Mouse (Mus musculus): ENCODE results near the gene Tbc1d15. TPM values are rescaled to one million over a fixed set of nuclear protein-coding genes. Genes with fewer than 3 reads are reported as not detected.
"Not testable (repeated sequence)": the region's sequence is repeated elsewhere in the genome, so short reads cannot be mapped to it uniquely, and the experiment has no call there.

The Tbc1d15 gene
- polyA plus RNA-seq, 1 experiment from 2014 or later, result 49.5 TPM

GRCm38 (mm10) chr10:115184697-115185096 lies 66.6 kb downstream of the Tbc1d15 start, which contains the start of gene Tph2:
TSS of gene Tph2 (minus strand) at chr10:115185022.
- WGBS, result 6% methylated on average over 9 of the region's 9 CpGs
- no peaks in the 10 kb centered on the region for H3K9me3 ChIP-seq
- no peaks in the 10 kb centered on the region for H3K36me3 ChIP-seq
- no peak within 1 kb of the TSS for H3K27ac ChIP-seq
- peak; percentile 54; the same call in 1 of the 2 replicates for ATAC-seq (ENCODE audit: low FRiP score, low read depth)
- H3K27me3 ChIP-seq (replicated peaks), result no peaks in the 10 kb centered on the region
- no peak within 1 kb of the TSS for H3K4me3 ChIP-seq
- H3K4me1 ChIP-seq, result no peaks in the 10 kb centered on the region
- peak within 1 kb of the TSS; percentile 18; the same call in 1 of the 2 replicates for H3K4me2 ChIP-seq (replicated peaks)
- no peak within 1 kb of the TSS for H3K9ac ChIP-seq

GRCm38 (mm10) chr10:115181034-115181433 lies 70.2 kb downstream of the Tbc1d15 start:
- 47% methylated on average over 3 of the region's 3 CpGs for WGBS
- no peak overlapping the region for H3K27ac ChIP-seq

GRCm38 (mm10) chr10:115178019-115178418 lies 73.2 kb downstream of the Tbc1d15 start:
- not testable (repeated sequence) for H3K27me3 ChIP-seq (replicated peaks); H3K4me3 ChIP-seq; H3K9me3 ChIP-seq; H3K4me2 ChIP-seq (replicated peaks); H3K9ac ChIP-seq; H3K27ac ChIP-seq; H3K4me1 ChIP-seq; ATAC-seq (ENCODE audit: low FRiP score, low read depth); H3K36me3 ChIP-seq
- WGBS, result 67% methylated on average over 6 of the region's 6 CpGs

More at GRCm38 (mm10) chr10:115181034-115181433, 70.2 kb downstream of the Tbc1d15 start:
- Histone ChIP-seq H3K4me2 (replicated peaks) (no peak overlapping the region), H3K27me3 (replicated peaks) (no peaks in the 10 kb centered on the region), H3K4me3 (no peak overlapping the region), H3K9ac (no peak overlapping the region), H3K9me3 (no peaks in the 10 kb centered on the region), H3K36me3 (no peaks in the 10 kb centered on the region), H3K4me1 (no peaks in the 10 kb centered on the region)
- ATAC-seq (ENCODE audit: low FRiP score, low read depth), result peak; percentile 49; the same call in 1 of the 2 replicates

GRCm38 (mm10) chr10:115175591-115175991 lies 75.7 kb downstream of the Tbc1d15 start:
- ATAC-seq (ENCODE audit: low FRiP score, low read depth), result no peak
- Histone ChIP-seq H3K4me1 (peaks cover 7% of the 10 kb centered on the region; the same call in 1 of the 2 replicates), H3K4me3 (no peak overlapping the region), H3K27me3 (replicated peaks) (no peaks in the 10 kb centered on the region), H3K27ac (no peak overlapping the region), H3K9ac (no peak overlapping the region), H3K36me3 (no peaks in the 10 kb centered on the region), H3K4me2 (replicated peaks) (0 out of 2 replicates have a peak overlapping the region, but pooled peaks have one; percentile 6), H3K9me3 (no peaks in the 10 kb centered on the region)
- 50% methylated on average over 12 of the region's 12 CpGs for WGBS

GRCm38 (mm10) chr10:115173336-115173735 lies 77.9 kb downstream of the Tbc1d15 start:
- H3K4me2 ChIP-seq (replicated peaks), result no peak overlapping the region
- H3K9ac ChIP-seq, result no peak overlapping the region
- H3K4me3 ChIP-seq, result no peak overlapping the region
- H3K27me3 ChIP-seq (replicated peaks), result no peaks in the 10 kb centered on the region
- H3K36me3 ChIP-seq, result no peaks in the 10 kb centered on the region
- ATAC-seq (ENCODE audit: low FRiP score, low read depth), result no peak
- 85% methylated on average over 10 of the region's 10 CpGs for WGBS
- H3K27ac ChIP-seq, result no peak overlapping the region
- peaks cover 12% of the 10 kb centered on the region; the same call in 1 of the 2 replicates for H3K4me1 ChIP-seq
- H3K9me3 ChIP-seq, result no peaks in the 10 kb centered on the region

- H3K9ac ChIP-seq, result no peak overlapping the region
- H3K27me3 ChIP-seq (replicated peaks), result no peaks in the 10 kb centered on the region
- H3K36me3 ChIP-seq, result no peaks in the 10 kb centered on the region
- WGBS, result 69% methylated on average over 8 of the region's 8 CpGs
- H3K4me3 ChIP-seq, result no peak overlapping the region
- H3K4me1 ChIP-seq, result peaks cover 12% of the 10 kb centered on the region; the same call in 1 of the 2 replicates
- H3K9me3 ChIP-seq, result no peaks in the 10 kb centered on the region
- H3K27ac ChIP-seq, result no peak overlapping the region
- no peak overlapping the region for H3K4me2 ChIP-seq (replicated peaks)
- ATAC-seq (ENCODE audit: low FRiP score, low read depth), result peak; percentile 41; the same call in 1 of the 2 replicates
Measured at GRCm38 (mm10) chr10:115171351-115171818, 79.9 kb downstream of the Tbc1d15 start.

GRCm38 (mm10) chr10:115170496-115171350 lies 80.5 kb downstream of the Tbc1d15 start:
- ATAC-seq (ENCODE audit: low FRiP score, low read depth), result no peak
- no peaks in the 10 kb centered on the region for H3K27me3 ChIP-seq (replicated peaks)
- no peak overlapping the region for H3K4me3 ChIP-seq
- no peak overlapping the region for H3K9ac ChIP-seq
- WGBS, result 89% methylated on average over 7 of the region's 7 CpGs
- H3K9me3 ChIP-seq, result no peaks in the 10 kb centered on the region
- H3K36me3 ChIP-seq, result no peaks in the 10 kb centered on the region
- H3K4me2 ChIP-seq (replicated peaks), result no peak overlapping the region
- H3K4me1 ChIP-seq, result peaks cover 12% of the 10 kb centered on the region; the same call in 1 of the 2 replicates
- H3K27ac ChIP-seq, result no peak overlapping the region

GRCm38 (mm10) chr10:115169410-115169809 lies 81.9 kb downstream of the Tbc1d15 start:
- H3K4me2 ChIP-seq (replicated peaks), result peak overlapping the region; percentile 14; the same call in 1 of the 2 replicates
- peaks cover 6% of the 10 kb centered on the region; the same call in 1 of the 2 replicates for H3K4me1 ChIP-seq
- H3K27me3 ChIP-seq (replicated peaks), result no peaks in the 10 kb centered on the region
- no peaks in the 10 kb centered on the region for H3K36me3 ChIP-seq
- H3K9me3 ChIP-seq, result no peaks in the 10 kb centered on the region
- peak; percentile 38; the same call in 1 of the 2 replicates for ATAC-seq (ENCODE audit: low FRiP score, low read depth)
- H3K4me3 ChIP-seq, result no peak overlapping the region
- no peak overlapping the region for H3K9ac ChIP-seq
- H3K27ac ChIP-seq, result no peak overlapping the region
- WGBS, result 13% methylated on average over 9 of the region's 9 CpGs

- no peaks in the 10 kb centered on the region for H3K27me3 ChIP-seq (replicated peaks)
- no peak for ATAC-seq (ENCODE audit: low FRiP score, low read depth)
- H3K4me3 ChIP-seq, result no peak overlapping the region
- no peak overlapping the region for H3K9ac ChIP-seq
- H3K4me2 ChIP-seq (replicated peaks), result no peak overlapping the region
- H3K9me3 ChIP-seq, result no peaks in the 10 kb centered on the region
- no peaks in the 10 kb centered on the region for H3K36me3 ChIP-seq
- 71% methylated on average over 5 of the region's 5 CpGs for WGBS
- no peak overlapping the region for H3K27ac ChIP-seq
- no peaks in the 10 kb centered on the region for H3K4me1 ChIP-seq
Measured at GRCm38 (mm10) chr10:115160289-115160688, 91.0 kb downstream of the Tbc1d15 start.

Other genes starting within 250 kb of the Tbc1d15 start
- 0.20 and 0.22 TPM in 2 replicates for gene Tph2, start 66.4 kb downstream of the Tbc1d15 start, polyA plus RNA-seq (2016; fragmentation: Nextera tagmentation; extraction: Ambion mirVana)
- 15.0 and 15.9 TPM in 2 replicates for gene Rab21, start 64.1 kb upstream of the Tbc1d15 start, polyA plus RNA-seq (2016; fragmentation: Nextera tagmentation; extraction: Ambion mirVana)
- 42.5 and 43.8 TPM in 2 replicates for gene Tmem19, start 111.0 kb upstream of the Tbc1d15 start, polyA plus RNA-seq (2016; fragmentation: Nextera tagmentation; extraction: Ambion mirVana)
- gene Thap2, start 133.0 kb upstream of the Tbc1d15 start, polyA plus RNA-seq (2016; fragmentation: Nextera tagmentation; extraction: Ambion mirVana), result 34.0 and 35.3 TPM in 2 replicates
- 24.0 and 27.5 TPM in 2 replicates for gene Zfc3h1, start 133.5 kb upstream of the Tbc1d15 start, polyA plus RNA-seq (2016; fragmentation: Nextera tagmentation; extraction: Ambion mirVana)

Data from neural tube, embryonic 12.5 days (tissue).